ENCODE assay signal across 11 mouse cellular contexts in genomic region chr3:85465283-85466025, GRCm38 (mm10).
DNase-seq lines count a peak whose midpoint lies in the region; ATAC-seq and TF ChIP-seq lines count a peak whose summit lies in the region.
"Had no signal": no experiment of that assay in that cellular context is flagged by ENCODE, and none has a peak within 500 bp of the region (broad histone marks: within the 10 kb centered on the region; RNA-seq: fewer than 3 reads in every experiment).

No protein-coding gene starts in this region.

- ATAC-seq in megakaryocyte progenitor cell, adult 5-6 weeks (replicated peaks; ENCODE audit: poor library complexity), result no peak

- peak overlapping the region; percentile 88 for H3K27ac ChIP-seq in left cerebral cortex, adult 2 months
- H3K27ac ChIP-seq: embryonic facial prominence, embryonic 12.5 days; liver, embryonic 15.5 days had no signal

- TF ChIP-seq CTCF in left cerebral cortex, adult 2 months (IDR thresholded peaks at IDR 0.05), result no peak

- intact Hi-C loops in left cerebral cortex, adult 2 months (cut with DNase I), result loop anchor here (1.0 to 5.0 kb wide), 6 partner anchors 31 to 155 kb away; partner anchors contain the start of gene Gatb

- no peak overlapping the region for H3K4me3 ChIP-seq in left cerebral cortex, adult 2 months
- H3K4me3 ChIP-seq: embryonic facial prominence, embryonic 12.5 days; liver, embryonic 15.5 days had no signal

- DNase-seq in cerebellum, postnatal 36 days, result peak; percentile 31 to 43
- DNase-seq in frontal cortex, postnatal 25 days (ENCODE audit: low spot score in 2 of 2), result peak; percentile 59 to 63
- peak; percentile 78 to 81 for DNase-seq in left cerebral cortex, adult 2 months (ENCODE audit: extremely low spot score in 1 of 2, low spot score in 2 of 2)
- peak; percentile 65 for DNase-seq in right cerebral cortex, postnatal 14 days
- no peak for DNase-seq in adrenal gland, adult (ENCODE audit: inconsistent age in 2 of 2, low spot score in 1 of 2)
- no peak for DNase-seq in urinary bladder, postnatal 25 days (ENCODE audit: low spot score)
- DNase-seq: kidney, postnatal 25 days; thymus, postnatal 4 days had no signal

Comparison
In these comparisons a context has a peak if more than half of its experiments do, and no peak if none do; other contexts are left out.
1. DNase-seq: peak in cerebellum, postnatal 36 days (2 of 2), frontal cortex, postnatal 25 days (2 of 2), left cerebral cortex, adult 2 months (2 of 2) and right cerebral cortex, postnatal 14 days (single experiment); none in adrenal gland, adult (0 of 2) and urinary bladder, postnatal 25 days (single experiment).